23 mouse cellular contexts compared by ENCODE assay signal in genomic region chr4:133604856-133605255, GRCm38 (mm10). TPM values are rescaled to one million over a fixed set of nuclear protein-coding genes. Genes with fewer than 3 reads are reported as not detected.
DNase-seq lines count a peak whose midpoint lies in the region; ATAC-seq and TF ChIP-seq lines count a peak whose summit lies in the region.
"Had no signal": no experiment of that assay in that cellular context is flagged by ENCODE, and none has a peak within 500 bp of the region (broad histone marks: within the 10 kb centered on the region; RNA-seq: fewer than 3 reads in every experiment).

No protein-coding gene starts in this region.

- H3K9ac ChIP-seq in lung, embryonic 15.5 days: no peak overlapping the region
- H3K9ac ChIP-seq in ES-Bruce4 (ENCODE audit: low read depth, poor library complexity, severe bottlenecking): no peak overlapping the region
- H3K9ac ChIP-seq in embryonic facial prominence, embryonic 11.5 days (replicated peaks; ENCODE audit: low read length): no peak overlapping the region
- H3K9ac ChIP-seq in stomach, embryonic 16.5 days (ENCODE audit: low read length): no peak overlapping the region
- no peak overlapping the region for H3K9ac ChIP-seq in midbrain, embryonic 15.5 days
- H3K9ac ChIP-seq in forebrain, embryonic 11.5 days (ENCODE audit: low read length): no peak overlapping the region
- H3K9ac ChIP-seq: embryonic facial prominence, embryonic 12.5 days; forebrain, embryonic 13.5 days; heart, embryonic 12.5 days; limb, embryonic 13.5 days; liver, embryonic 15.5 days; midbrain, embryonic 13.5 days had no signal

- no peak for TF ChIP-seq POLR2A in ES-Bruce4 (IDR thresholded peaks at IDR 0.05; ENCODE audit: insufficient read depth, low read length)

- H3K27me3 ChIP-seq in lung, embryonic 15.5 days: peaks cover 26% of the 10 kb centered on the region
- H3K27me3 ChIP-seq in ES-Bruce4 (ENCODE audit: control insufficient read depth, insufficient read depth, low read length, poor library complexity, severe bottlenecking): no peaks in the 10 kb centered on the region
- peaks cover 15% of the 10 kb centered on the region for H3K27me3 ChIP-seq in embryonic facial prominence, embryonic 11.5 days (ENCODE audit: control insufficient read depth, insufficient read depth, low read length)
- H3K27me3 ChIP-seq in stomach, embryonic 16.5 days (ENCODE audit: control insufficient read depth, insufficient read depth, low read length): peaks cover 12% of the 10 kb centered on the region
- peaks cover 26% of the 10 kb centered on the region for H3K27me3 ChIP-seq in midbrain, embryonic 15.5 days (replicated peaks)
- H3K27me3 ChIP-seq in forebrain, embryonic 11.5 days (ENCODE audit: control insufficient read depth, insufficient read depth, low read length): peaks cover 18% of the 10 kb centered on the region

- H3K36me3 ChIP-seq in lung, embryonic 15.5 days: peaks cover 10% of the 10 kb centered on the region; the same call in 1 of the 2 replicates
- no peaks in the 10 kb centered on the region for H3K36me3 ChIP-seq in ES-Bruce4 (ENCODE audit: control insufficient read depth, insufficient read depth, low read length, poor library complexity, severe bottlenecking)
- no peaks in the 10 kb centered on the region; the same call in 1 of the 2 replicates for H3K36me3 ChIP-seq in embryonic facial prominence, embryonic 11.5 days (replicated peaks; ENCODE audit: control insufficient read depth, insufficient read depth, low read depth, low read length)
- 0 out of 2 replicates have a peak, but pooled peaks cover 9% of the 10 kb centered on the region for H3K36me3 ChIP-seq in stomach, embryonic 16.5 days (ENCODE audit: control insufficient read depth, insufficient read depth, low read length)
- peaks cover 10% of the 10 kb centered on the region; the same call in 1 of the 2 replicates for H3K36me3 ChIP-seq in midbrain, embryonic 15.5 days (replicated peaks)
- H3K36me3 ChIP-seq in forebrain, embryonic 11.5 days (ENCODE audit: control insufficient read depth, insufficient read depth, low read length): no peaks in the 10 kb centered on the region

- DNase-seq in lung, postnatal 4 days: no peak
- DNase-seq in embryonic facial prominence, embryonic 11.5 days (ENCODE audit: low spot score): peak; percentile 29
- DNase-seq in forebrain, embryonic 11.5 days (ENCODE audit: low spot score): no peak
- DNase-seq: adrenal gland, postnatal 14 days; cerebellum, adult 11-12 months; cerebellum, postnatal 25 days; heart, postnatal 4 days; right cerebral cortex, adult 18-20 months; thymus, postnatal 14 days had no signal

- H3K4me2 ChIP-seq in lung, embryonic 15.5 days: no peak overlapping the region
- H3K4me2 ChIP-seq in embryonic facial prominence, embryonic 11.5 days (ENCODE audit: low read depth, low read length): no peak overlapping the region
- no peak overlapping the region for H3K4me2 ChIP-seq in stomach, embryonic 16.5 days (ENCODE audit: low read depth, low read length)
- no peak overlapping the region for H3K4me2 ChIP-seq in midbrain, embryonic 15.5 days
- H3K4me2 ChIP-seq in forebrain, embryonic 11.5 days (ENCODE audit: low read depth, low read length, severe bottlenecking): no peak overlapping the region
- H3K4me2 ChIP-seq: embryonic facial prominence, embryonic 12.5 days; forebrain, embryonic 13.5 days; heart, embryonic 12.5 days; limb, embryonic 13.5 days; liver, embryonic 15.5 days; midbrain, embryonic 13.5 days had no signal

- 67% methylated on average over 6 of the region's 6 CpGs for WGBS in lung, embryonic 15.5 days
- 49% methylated on average over 6 of the region's 6 CpGs for WGBS in embryonic facial prominence, embryonic 11.5 days
- 63% methylated on average over 6 of the region's 6 CpGs for WGBS in stomach, embryonic 16.5 days
- WGBS in midbrain, embryonic 15.5 days: 64% methylated on average over 6 of the region's 6 CpGs
- WGBS in forebrain, embryonic 11.5 days: 60% methylated on average over 6 of the region's 6 CpGs

- no peak for ATAC-seq in lung, embryonic 15.5 days (ENCODE audit: borderline replicate concordance, extremely low read depth, low FRiP score, low TSS enrichment)
- ATAC-seq in embryonic facial prominence, embryonic 11.5 days (replicated peaks; ENCODE audit: insufficient number of reproducible peaks, low FRiP score, low TSS enrichment, low read depth): no peak
- ATAC-seq in stomach, embryonic 16.5 days (ENCODE audit: insufficient read depth, low FRiP score): no peak
- ATAC-seq in midbrain, embryonic 15.5 days (replicated peaks): no peak
- no peak for ATAC-seq in forebrain, embryonic 11.5 days (replicated peaks; ENCODE audit: low FRiP score)
- ATAC-seq: forebrain, embryonic 13.5 days; hindbrain, embryonic 16.5 days; intestine, postnatal 0 days; midbrain, embryonic 13.5 days had no signal

- peak overlapping the region; percentile 72 for H3K27ac ChIP-seq in lung, embryonic 15.5 days
- H3K27ac ChIP-seq in ES-Bruce4 (ENCODE audit: insufficient read depth, low read length): peak overlapping the region; percentile 91
- H3K27ac ChIP-seq in embryonic facial prominence, embryonic 11.5 days (replicated peaks; ENCODE audit: low read depth, low read length): no peak overlapping the region
- peak overlapping the region; percentile 87 for H3K27ac ChIP-seq in stomach, embryonic 16.5 days (ENCODE audit: low read length)
- no peak overlapping the region for H3K27ac ChIP-seq in midbrain, embryonic 15.5 days
- no peak overlapping the region for H3K27ac ChIP-seq in forebrain, embryonic 11.5 days (ENCODE audit: low read depth, low read length)
- H3K27ac ChIP-seq: embryonic facial prominence, embryonic 12.5 days; forebrain, embryonic 13.5 days; left cerebral cortex, adult 2 months; liver, embryonic 15.5 days; midbrain, embryonic 13.5 days had no signal

- H3K4me1 ChIP-seq in lung, embryonic 15.5 days: peaks cover 19% of the 10 kb centered on the region
- H3K4me1 ChIP-seq in ES-Bruce4 (ENCODE audit: control insufficient read depth, insufficient read depth, low read length): peaks cover 25% of the 10 kb centered on the region
- H3K4me1 ChIP-seq in embryonic facial prominence, embryonic 11.5 days (ENCODE audit: control insufficient read depth, insufficient read depth, low read length): peaks cover 3% of the 10 kb centered on the region; the same call in 1 of the 2 replicates
- peaks cover 27% of the 10 kb centered on the region for H3K4me1 ChIP-seq in stomach, embryonic 16.5 days (ENCODE audit: control insufficient read depth, insufficient read depth, low read length)
- H3K4me1 ChIP-seq in midbrain, embryonic 15.5 days: peaks cover 4% of the 10 kb centered on the region
- H3K4me1 ChIP-seq in forebrain, embryonic 11.5 days (replicated peaks; ENCODE audit: control insufficient read depth, insufficient read depth, low read length): peaks cover 6% of the 10 kb centered on the region; the same call in 1 of the 2 replicates
- H3K4me1 ChIP-seq: embryonic facial prominence, embryonic 12.5 days had no signal

- peak; percentile 84 for TF ChIP-seq EP300 in ES-Bruce4 (IDR thresholded peaks at IDR 0.05; ENCODE audit: insufficient read depth, low read depth, low read length)

- H3K9me3 ChIP-seq in lung, embryonic 15.5 days: no peaks in the 10 kb centered on the region
- H3K9me3 ChIP-seq in ES-Bruce4 (replicated peaks; ENCODE audit: control insufficient read depth, insufficient read depth, low read length, poor library complexity, severe bottlenecking): no peaks in the 10 kb centered on the region
- no peaks in the 10 kb centered on the region for H3K9me3 ChIP-seq in embryonic facial prominence, embryonic 11.5 days (replicated peaks; ENCODE audit: control insufficient read depth, low read length)
- H3K9me3 ChIP-seq in stomach, embryonic 16.5 days (replicated peaks; ENCODE audit: control insufficient read depth, low read length): no peaks in the 10 kb centered on the region
- H3K9me3 ChIP-seq in midbrain, embryonic 15.5 days: no peaks in the 10 kb centered on the region
- H3K9me3 ChIP-seq in forebrain, embryonic 11.5 days (ENCODE audit: control insufficient read depth, low read length): no peaks in the 10 kb centered on the region
- H3K9me3 ChIP-seq: embryonic facial prominence, embryonic 12.5 days; forebrain, embryonic 13.5 days; heart, embryonic 12.5 days; limb, embryonic 13.5 days; liver, embryonic 15.5 days; midbrain, embryonic 13.5 days had no signal

- H3K4me3 ChIP-seq in lung, embryonic 15.5 days: no peak overlapping the region
- H3K4me3 ChIP-seq in ES-Bruce4 (ENCODE audit: low read depth, low read length): no peak overlapping the region
- no peak overlapping the region for H3K4me3 ChIP-seq in embryonic facial prominence, embryonic 11.5 days (ENCODE audit: low read depth, low read length)
- no peak overlapping the region for H3K4me3 ChIP-seq in stomach, embryonic 16.5 days (replicated peaks; ENCODE audit: low read length)
- no peak overlapping the region for H3K4me3 ChIP-seq in midbrain, embryonic 15.5 days
- no peak overlapping the region for H3K4me3 ChIP-seq in forebrain, embryonic 11.5 days (ENCODE audit: low read depth, low read length)
- H3K4me3 ChIP-seq: embryonic facial prominence, embryonic 12.5 days; forebrain, embryonic 13.5 days; heart, embryonic 12.5 days; left cerebral cortex, adult 2 months; limb, embryonic 13.5 days; liver, embryonic 15.5 days; midbrain, embryonic 13.5 days had no signal

- no peak for TF ChIP-seq CTCF in ES-Bruce4 (IDR thresholded peaks at IDR 0.05; ENCODE audit: low read depth, low read length)

RNA-seq across cellular contexts. Expression of gene Sfn, which starts 2.9 kb away (rescaled TPM):
- polyA plus RNA-seq in lung, embryonic 15.5 days (2015; fragmentation: Nextera tagmentation; extraction: Ambion mirVana): 17.7 and 20.9 TPM in 2 replicates
- 250 and 292 TPM in 2 replicates for polyA plus RNA-seq in ES-Bruce4 (2011; ENCODE audit: insufficient read depth, insufficient read length, low read depth, missing spikeins)
- 32.4 and 36.4 TPM in 2 replicates for polyA plus RNA-seq in embryonic facial prominence, embryonic 11.5 days (2014; fragmentation: Nextera tagmentation; extraction: Ambion mirVana)
- polyA plus RNA-seq in stomach, embryonic 16.5 days (2015; fragmentation: Nextera tagmentation; extraction: Ambion mirVana): 339 and 468 TPM in 2 replicates
- polyA plus RNA-seq in midbrain, embryonic 15.5 days (2015; fragmentation: Nextera tagmentation; extraction: Ambion mirVana): 1.2 and 3.4 TPM in 2 replicates
- polyA plus RNA-seq in forebrain, embryonic 11.5 days (2014; fragmentation: Nextera tagmentation; extraction: Ambion mirVana): 11.6 and 15.7 TPM in 2 replicates

RNA-seq across cellular contexts. Expression of gene Gpn2, which starts 20.7 kb away (rescaled TPM):
- 20.7 and 20.8 TPM in 2 replicates for polyA plus RNA-seq in lung, embryonic 15.5 days (2015; fragmentation: Nextera tagmentation; extraction: Ambion mirVana)
- 22.2 and 24.3 TPM in 2 replicates for polyA plus RNA-seq in ES-Bruce4 (2011; ENCODE audit: insufficient read depth, insufficient read length, low read depth, missing spikeins)
- polyA plus RNA-seq in embryonic facial prominence, embryonic 11.5 days (2014; fragmentation: Nextera tagmentation; extraction: Ambion mirVana): 23.6 and 26.6 TPM in 2 replicates
- 13.8 and 14.3 TPM in 2 replicates for polyA plus RNA-seq in stomach, embryonic 16.5 days (2015; fragmentation: Nextera tagmentation; extraction: Ambion mirVana)
- polyA plus RNA-seq in midbrain, embryonic 15.5 days (2015; fragmentation: Nextera tagmentation; extraction: Ambion mirVana): 18.2 and 21.2 TPM in 2 replicates
- 28.6 and 31.8 TPM in 2 replicates for polyA plus RNA-seq in forebrain, embryonic 11.5 days (2014; fragmentation: Nextera tagmentation; extraction: Ambion mirVana)

RNA-seq across cellular contexts. Expression of gene Gpatch3, which starts 30.3 kb away (rescaled TPM):
- 6.3 and 9.9 TPM in 2 replicates for polyA plus RNA-seq in lung, embryonic 15.5 days (2015; fragmentation: Nextera tagmentation; extraction: Ambion mirVana)
- polyA plus RNA-seq in ES-Bruce4 (2011; ENCODE audit: insufficient read depth, insufficient read length, low read depth, missing spikeins): 3.9 and 7.9 TPM in 2 replicates
- polyA plus RNA-seq in embryonic facial prominence, embryonic 11.5 days (2014; fragmentation: Nextera tagmentation; extraction: Ambion mirVana): 7.3 and 8.6 TPM in 2 replicates
- polyA plus RNA-seq in stomach, embryonic 16.5 days (2015; fragmentation: Nextera tagmentation; extraction: Ambion mirVana): 3.9 and 4.2 TPM in 2 replicates
- 8.1 and 9.1 TPM in 2 replicates for polyA plus RNA-seq in midbrain, embryonic 15.5 days (2015; fragmentation: Nextera tagmentation; extraction: Ambion mirVana)
- 9.2 and 9.3 TPM in 2 replicates for polyA plus RNA-seq in forebrain, embryonic 11.5 days (2014; fragmentation: Nextera tagmentation; extraction: Ambion mirVana)

RNA-seq across cellular contexts. Expression of gene Zdhhc18, which starts 45.1 kb away (rescaled TPM):
- polyA plus RNA-seq in lung, embryonic 15.5 days (2015; fragmentation: Nextera tagmentation; extraction: Ambion mirVana): 6.2 and 7.7 TPM in 2 replicates
- 34.4 and 43.8 TPM in 2 replicates for polyA plus RNA-seq in ES-Bruce4 (2011; ENCODE audit: insufficient read depth, insufficient read length, low read depth, missing spikeins)
- polyA plus RNA-seq in embryonic facial prominence, embryonic 11.5 days (2014; fragmentation: Nextera tagmentation; extraction: Ambion mirVana): 1.9 and 3.1 TPM in 2 replicates
- 2.0 and 3.4 TPM in 2 replicates for polyA plus RNA-seq in stomach, embryonic 16.5 days (2015; fragmentation: Nextera tagmentation; extraction: Ambion mirVana)
- 6.4 and 9.3 TPM in 2 replicates for polyA plus RNA-seq in midbrain, embryonic 15.5 days (2015; fragmentation: Nextera tagmentation; extraction: Ambion mirVana)
- polyA plus RNA-seq in forebrain, embryonic 11.5 days (2014; fragmentation: Nextera tagmentation; extraction: Ambion mirVana): 4.8 and 6.3 TPM in 2 replicates

RNA-seq across cellular contexts. Expression of gene Nr0b2, which starts 51.7 kb away (rescaled TPM):
- polyA plus RNA-seq in lung, embryonic 15.5 days (2015; fragmentation: Nextera tagmentation; extraction: Ambion mirVana): 0.61 and 0.70 TPM in 2 replicates
- polyA plus RNA-seq in ES-Bruce4 (2011; ENCODE audit: insufficient read depth, insufficient read length, low read depth, missing spikeins): not detected in 2 replicates
- polyA plus RNA-seq in embryonic facial prominence, embryonic 11.5 days (2014; fragmentation: Nextera tagmentation; extraction: Ambion mirVana): not detected in 2 replicates
- polyA plus RNA-seq in stomach, embryonic 16.5 days (2015; fragmentation: Nextera tagmentation; extraction: Ambion mirVana): 6.6 and 7.2 TPM in 2 replicates
- 0.15 TPM in 1 of 2 replicates, not detected in the other for polyA plus RNA-seq in midbrain, embryonic 15.5 days (2015; fragmentation: Nextera tagmentation; extraction: Ambion mirVana)
- 0.16 TPM in 1 of 2 replicates, not detected in the other for polyA plus RNA-seq in forebrain, embryonic 11.5 days (2014; fragmentation: Nextera tagmentation; extraction: Ambion mirVana)
- polyA plus RNA-seq: embryonic facial prominence, embryonic 12.5 days; forebrain, embryonic 13.5 days; gonadal fat pad, adult 2 months; hindbrain, embryonic 16.5 days; midbrain, embryonic 13.5 days had no signal

Comparison
In these comparisons a context has a peak if more than half of its experiments do, and no peak if none do; other contexts are left out.
1. H3K27ac ChIP-seq: peak in lung, embryonic 15.5 days (single experiment), ES-Bruce4 (single experiment) and stomach, embryonic 16.5 days (single experiment); none in embryonic facial prominence, embryonic 11.5 days (single experiment), midbrain, embryonic 15.5 days (single experiment) and forebrain, embryonic 11.5 days (single experiment).